ENCODE assay signal across 9 mouse cellular contexts in genomic region chrX:12067031-12067430, GRCm38 (mm10).
DNase-seq lines count a peak whose midpoint lies in the region; ATAC-seq and TF ChIP-seq lines count a peak whose summit lies in the region.
"Had no signal": no experiment of that assay in that cellular context is flagged by ENCODE, and none has a peak within 500 bp of the region (broad histone marks: within the 10 kb centered on the region; RNA-seq: fewer than 3 reads in every experiment).

No protein-coding gene starts in this region.

- no peaks in the 10 kb centered on the region for H3K9me3 ChIP-seq in kidney, embryonic 14.5 days (ENCODE audit: control insufficient read depth, low read length)
- no peaks in the 10 kb centered on the region for H3K9me3 ChIP-seq in forebrain, embryonic 15.5 days
- H3K9me3 ChIP-seq in midbrain, embryonic 12.5 days: no peaks in the 10 kb centered on the region

- H3K27ac ChIP-seq in kidney, embryonic 14.5 days (ENCODE audit: low read depth, low read length): no peak overlapping the region
- H3K27ac ChIP-seq in forebrain, embryonic 15.5 days (replicated peaks): no peak overlapping the region
- no peak overlapping the region for H3K27ac ChIP-seq in midbrain, embryonic 12.5 days (replicated peaks)
- no peak overlapping the region for H3K27ac ChIP-seq in layer of hippocampus, adult 2 months

- DNase-seq in kidney, postnatal 14 days: no peak
- DNase-seq in R1 (ENCODE audit: low read depth, low spot score): peak; percentile 38
- no peak for DNase-seq in urinary bladder, postnatal 36 days (ENCODE audit: low spot score in 2 of 2)
- no peak for DNase-seq in cerebellum, adult 9-11 months
- no peak for DNase-seq in layer of hippocampus, adult 2 months (ENCODE audit: low spot score in 2 of 2)

- H3K4me3 ChIP-seq in kidney, embryonic 14.5 days (ENCODE audit: low read length): no peak overlapping the region
- H3K4me3 ChIP-seq in forebrain, embryonic 15.5 days: no peak overlapping the region
- no peak overlapping the region for H3K4me3 ChIP-seq in midbrain, embryonic 12.5 days
- H3K4me3 ChIP-seq in layer of hippocampus, adult 2 months: no peak overlapping the region

- 0 out of 2 replicates have a peak, but pooled peaks have one; percentile 10 for ATAC-seq in kidney, embryonic 14.5 days (ENCODE audit: low FRiP score, low TSS enrichment)
- ATAC-seq in forebrain, embryonic 15.5 days (replicated peaks): no peak
- no peak for ATAC-seq in midbrain, embryonic 12.5 days (ENCODE audit: low FRiP score, low read depth)
- ATAC-seq: lung, postnatal 0 days had no signal

- TF ChIP-seq CTCF in layer of hippocampus, adult 2 months (conservative IDR thresholded peaks at IDR 0.05): no peak

- 8% methylated on average over 6 of the region's 6 CpGs for WGBS in kidney, embryonic 14.5 days
- 10% methylated on average over 6 of the region's 6 CpGs for WGBS in forebrain, embryonic 15.5 days
- 1% methylated on average over 6 of the region's 6 CpGs for WGBS in midbrain, embryonic 12.5 days

- H3K4me2 ChIP-seq in kidney, embryonic 14.5 days (replicated peaks; ENCODE audit: low read depth, low read length): peak overlapping the region; percentile 21
- peak overlapping the region; percentile 18; the same call in 1 of the 2 replicates for H3K4me2 ChIP-seq in forebrain, embryonic 15.5 days (replicated peaks)
- peak overlapping the region; percentile 39 for H3K4me2 ChIP-seq in midbrain, embryonic 12.5 days (replicated peaks)

- 0 out of 2 replicates have a peak overlapping the region, but pooled peaks have one; percentile 18 for H3K9ac ChIP-seq in kidney, embryonic 14.5 days (ENCODE audit: low read depth, low read length)
- no peak overlapping the region for H3K9ac ChIP-seq in forebrain, embryonic 15.5 days (replicated peaks)
- H3K9ac ChIP-seq in midbrain, embryonic 12.5 days (replicated peaks): no peak overlapping the region

- peaks cover 11% of the 10 kb centered on the region for H3K27me3 ChIP-seq in kidney, embryonic 14.5 days (ENCODE audit: control insufficient read depth, insufficient read depth, low read length)
- peaks cover 3% of the 10 kb centered on the region; the same call in 1 of the 2 replicates for H3K27me3 ChIP-seq in forebrain, embryonic 15.5 days
- peaks cover 90% of the 10 kb centered on the region for H3K27me3 ChIP-seq in midbrain, embryonic 12.5 days

- H3K4me1 ChIP-seq in kidney, embryonic 14.5 days (ENCODE audit: control insufficient read depth, insufficient read depth, low read length): peaks cover 74% of the 10 kb centered on the region
- H3K4me1 ChIP-seq in forebrain, embryonic 15.5 days: peaks cover 100% of the 10 kb centered on the region
- H3K4me1 ChIP-seq in midbrain, embryonic 12.5 days: peaks cover 97% of the 10 kb centered on the region

- H3K36me3 ChIP-seq in kidney, embryonic 14.5 days (ENCODE audit: control insufficient read depth, insufficient read depth, low read length): no peaks in the 10 kb centered on the region
- no peaks in the 10 kb centered on the region for H3K36me3 ChIP-seq in forebrain, embryonic 15.5 days
- H3K36me3 ChIP-seq in midbrain, embryonic 12.5 days: no peaks in the 10 kb centered on the region
